Mouse (Mus musculus): ENCODE results near the gene Ccdc102a.

The Ccdc102a gene

DNA sequence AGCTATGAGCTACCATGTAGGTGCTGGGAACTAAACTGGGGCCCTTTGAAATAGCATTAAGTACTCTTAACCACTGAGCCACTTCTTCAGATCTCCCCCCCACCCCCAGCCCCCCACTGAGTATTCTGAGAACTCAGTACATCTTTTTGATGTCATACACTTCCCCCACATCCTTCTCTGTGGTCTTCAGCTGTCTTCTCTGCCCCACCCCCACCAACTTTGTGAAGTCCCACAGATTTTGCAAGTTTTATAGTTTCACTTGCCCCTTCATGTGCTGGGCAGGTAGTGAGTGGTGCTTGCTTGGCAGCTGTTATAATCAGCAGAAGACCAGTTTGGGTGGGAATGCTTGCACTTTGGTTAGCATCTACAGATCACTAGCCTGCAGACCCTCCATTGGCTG lies 1.4 kb upstream of the Ccdc102a start:
- DNase-seq = no peak

DNA sequence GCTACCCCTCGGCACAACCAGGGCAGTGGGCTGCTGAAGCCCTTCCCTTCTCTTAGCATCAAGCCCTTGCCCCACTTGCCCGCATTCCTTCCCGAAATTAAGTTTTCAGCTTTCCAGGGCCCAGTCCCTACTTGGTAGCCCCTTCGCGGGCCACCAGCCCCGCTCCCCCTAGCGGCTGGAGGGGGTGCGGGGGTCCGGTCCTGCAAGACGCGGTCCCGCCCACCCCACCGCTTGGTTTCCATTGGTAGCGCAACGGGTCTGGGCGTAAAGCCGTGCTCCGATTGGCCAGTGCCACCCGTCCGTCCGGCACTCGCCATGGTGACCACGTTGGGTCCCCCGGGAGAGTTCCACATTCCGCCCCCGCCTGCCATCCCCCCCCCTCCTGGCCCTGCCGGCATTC lies 546 bp downstream of the Ccdc102a start:
- DNase-seq = peak; percentile 96

DNA sequence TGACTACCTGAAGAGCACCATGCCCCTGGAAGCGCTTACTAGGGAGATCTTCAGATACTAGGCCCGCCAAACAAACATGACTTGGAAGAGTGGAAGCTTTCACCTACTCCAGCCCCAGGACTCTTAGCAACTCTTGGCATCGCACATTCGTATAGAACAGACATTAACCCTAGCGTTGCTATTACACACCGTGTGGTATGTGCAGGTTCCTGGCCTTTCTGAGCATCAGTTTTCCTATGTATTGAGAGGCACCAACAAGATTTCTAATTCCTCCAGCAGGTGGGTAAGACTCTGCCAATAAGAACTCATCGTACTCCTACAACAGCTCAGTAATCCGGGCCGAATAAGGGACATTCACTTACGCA lies 956 bp downstream of the Ccdc102a start:
- no peak for DNase-seq

DNA sequence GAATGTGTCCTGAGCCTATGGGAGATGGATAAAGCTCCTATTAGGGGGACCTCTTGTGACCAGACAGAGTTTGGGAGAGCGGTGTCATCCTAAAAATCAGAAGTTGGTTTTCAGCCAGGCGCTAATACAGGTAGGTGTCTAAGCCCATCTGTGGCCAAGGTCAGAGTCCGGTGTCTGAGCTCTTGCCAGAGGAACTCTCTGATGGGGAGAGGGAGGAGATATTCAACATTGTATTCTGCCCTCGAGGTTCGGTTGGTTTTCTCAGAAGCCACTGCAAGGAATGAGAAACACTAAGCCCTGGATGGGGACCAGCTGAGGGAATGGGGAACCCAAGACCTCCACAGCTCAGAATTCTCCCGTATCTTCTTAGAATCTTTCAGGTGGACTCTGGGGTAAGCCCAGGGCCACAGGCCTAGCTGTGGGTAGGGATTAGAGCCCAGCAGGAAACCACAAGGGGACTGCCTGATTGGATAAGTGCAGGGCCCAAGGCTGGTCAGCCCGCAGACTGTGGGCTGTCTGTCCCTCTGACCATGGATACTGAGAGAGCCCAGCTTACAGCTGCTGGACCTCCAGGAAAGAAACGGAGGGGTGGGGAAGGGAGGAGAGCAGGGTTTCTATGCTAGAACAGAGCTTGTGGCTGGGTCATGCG lies 1.5 kb downstream of the Ccdc102a start:
- no peak for DNase-seq

DNA sequence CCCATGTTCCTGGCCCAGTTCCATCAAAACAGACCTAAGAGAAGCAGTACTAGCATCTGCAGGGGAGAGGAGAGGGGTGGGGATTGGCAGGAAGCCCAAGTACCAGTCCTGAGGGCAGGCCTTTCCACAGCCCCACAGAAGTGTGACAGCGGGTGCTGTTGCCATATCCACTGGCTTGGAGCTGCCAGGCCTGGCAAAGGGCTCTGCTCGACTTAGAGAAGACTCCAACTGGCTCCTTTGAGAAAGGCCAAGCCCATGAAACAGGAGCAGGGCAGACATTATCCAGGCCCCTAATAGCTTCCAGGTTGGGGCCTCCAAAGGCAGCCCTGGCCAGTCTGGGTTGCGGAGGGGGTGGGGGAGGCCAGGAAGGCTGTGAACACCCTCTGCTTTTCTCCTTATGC lies 3.2 kb downstream of the Ccdc102a start:
- DNase-seq = peak; percentile 52

DNA sequence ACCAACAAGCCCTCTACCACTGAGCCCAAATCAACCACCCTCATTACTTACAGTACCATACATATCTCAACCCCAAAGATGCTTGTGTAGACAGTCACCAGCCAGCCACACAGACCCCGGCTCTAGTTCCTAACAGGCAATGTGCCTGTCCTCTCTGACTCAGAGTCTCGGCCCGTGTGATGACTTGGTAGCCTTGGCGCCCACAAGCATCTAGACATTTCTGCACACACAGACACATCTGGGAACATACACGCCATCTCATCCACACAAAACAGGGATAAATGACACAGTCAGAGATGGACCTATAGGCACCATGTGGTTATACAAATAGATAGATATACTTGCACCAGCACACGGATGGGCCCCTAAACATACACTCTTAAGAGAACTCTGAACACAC lies 3.6 kb downstream of the Ccdc102a start:
- no peak for DNase-seq

DNA sequence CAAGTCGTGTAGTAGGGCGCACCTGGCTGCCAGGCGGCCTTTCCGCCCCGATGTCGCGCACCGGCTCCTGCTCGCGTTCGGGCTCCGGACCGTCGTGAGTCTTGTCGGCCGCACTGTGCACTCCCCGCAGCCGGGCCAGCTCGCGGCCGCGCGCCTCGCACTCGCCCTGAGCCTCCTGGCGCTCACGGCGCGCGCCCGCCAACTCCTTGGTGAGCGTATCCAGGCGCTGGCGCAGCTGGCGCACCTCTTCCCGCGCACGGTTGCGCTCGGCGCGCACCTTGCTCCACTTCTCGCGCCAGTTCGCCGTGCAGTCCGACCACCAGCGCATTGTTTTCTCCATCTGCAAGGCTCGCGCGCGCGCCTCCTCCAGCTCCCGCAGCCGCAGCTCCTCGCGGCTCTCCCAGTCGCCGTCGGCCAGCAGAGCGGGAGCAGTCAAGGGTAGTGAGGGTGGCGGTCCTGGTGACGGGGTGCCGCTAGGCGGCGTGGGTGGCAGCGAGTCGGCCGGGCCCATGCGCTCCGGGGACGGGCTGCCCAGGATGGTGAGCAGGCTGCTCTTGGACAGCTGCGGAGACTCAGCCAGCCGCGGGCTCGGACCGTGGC lies 4.7 kb downstream of the Ccdc102a start:
- DNase-seq = peak; percentile 79

DNA sequence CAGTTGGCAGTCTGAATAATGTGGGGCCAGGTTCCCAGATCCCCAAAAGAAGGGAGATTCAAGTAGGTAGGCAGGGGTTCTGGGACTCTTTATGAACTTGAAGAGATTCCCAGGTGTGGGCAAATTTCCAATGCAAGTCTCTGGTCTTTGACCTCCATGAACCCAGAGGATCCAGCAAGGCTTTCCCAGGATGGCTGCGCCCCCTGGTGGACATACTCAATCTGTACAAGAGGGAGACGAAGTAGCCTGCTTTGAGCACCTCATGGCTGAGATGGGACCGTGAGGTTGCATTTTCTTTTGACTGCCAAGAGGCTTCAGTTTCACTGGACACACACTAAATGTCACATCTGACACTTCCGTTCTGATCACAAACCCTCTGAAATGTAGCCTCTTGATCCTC lies 9.1 kb downstream of the Ccdc102a start:
- peak; percentile 91 for DNase-seq

DNA sequence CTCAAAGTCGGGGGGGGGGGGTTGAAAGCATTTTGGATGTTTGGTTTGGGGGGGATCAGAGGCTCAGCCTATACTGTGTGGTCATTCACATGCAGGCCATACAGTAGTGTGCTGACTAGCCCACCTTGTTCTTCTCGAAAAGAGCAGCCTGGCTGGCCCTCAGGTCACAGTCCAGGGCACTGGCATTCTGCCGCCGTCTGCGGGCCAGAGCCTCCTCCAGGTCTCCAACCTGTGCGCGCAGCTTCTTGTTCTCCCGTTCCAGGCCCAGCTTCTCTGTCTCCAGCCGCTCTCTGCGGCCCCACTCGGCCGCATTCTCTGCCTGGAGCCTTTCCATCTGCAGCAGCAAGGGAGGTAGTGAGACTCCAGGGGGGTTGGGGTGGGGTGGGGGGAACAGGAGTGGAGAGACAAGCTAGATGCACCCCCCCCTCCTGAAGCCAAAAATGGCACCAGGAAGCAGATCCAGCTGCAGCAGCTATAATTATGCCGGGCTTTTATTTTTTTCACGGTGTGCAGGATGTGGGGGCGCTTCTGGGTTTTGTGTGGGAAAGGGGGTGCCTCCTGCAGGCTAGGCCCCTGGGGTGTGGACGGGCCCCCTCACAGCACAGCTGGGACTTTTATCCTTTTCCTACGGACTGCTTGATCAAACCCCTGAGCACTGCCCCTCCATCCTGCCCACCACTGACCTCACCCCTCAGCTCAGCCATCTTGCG lies 10.2 kb downstream of the Ccdc102a start:
- DNase-seq = no peak

DNA sequence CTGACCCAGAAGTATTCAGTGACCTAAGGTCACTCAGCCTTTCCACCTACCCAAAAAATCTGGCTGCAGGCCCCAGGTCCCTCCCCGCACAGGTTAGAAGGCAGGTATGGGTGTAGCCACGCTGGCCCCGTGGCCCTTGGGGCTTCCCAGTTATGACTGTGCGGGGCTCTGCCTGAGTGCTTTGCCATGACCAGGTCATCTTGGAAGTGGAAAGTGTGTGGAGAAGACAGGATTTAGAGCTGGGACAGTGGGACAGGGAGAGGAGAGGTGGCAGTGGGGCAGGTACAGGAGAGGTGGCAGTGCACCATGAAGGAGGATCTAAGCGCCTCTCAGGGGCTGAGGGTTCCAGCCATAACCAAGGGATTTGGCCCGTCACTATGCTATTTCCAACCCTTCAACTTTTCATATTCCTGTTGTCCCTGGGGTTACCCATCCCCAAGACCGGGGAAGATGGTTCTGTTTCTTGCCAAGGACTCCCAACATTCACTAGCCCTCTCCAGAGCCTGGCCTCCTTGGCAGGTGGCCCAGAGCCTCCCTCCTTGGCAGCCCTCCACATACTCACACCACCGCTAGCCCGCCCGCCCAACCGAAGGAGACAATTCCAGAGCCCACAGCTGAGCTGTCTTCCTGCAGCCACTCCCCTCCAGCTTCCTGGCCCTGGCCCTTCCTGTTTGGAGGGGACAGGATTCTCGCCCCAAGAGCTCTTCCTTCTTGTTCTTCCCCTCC lies 13.3 kb downstream of the Ccdc102a start:
- DNase-seq = peak; percentile 92

DNA sequence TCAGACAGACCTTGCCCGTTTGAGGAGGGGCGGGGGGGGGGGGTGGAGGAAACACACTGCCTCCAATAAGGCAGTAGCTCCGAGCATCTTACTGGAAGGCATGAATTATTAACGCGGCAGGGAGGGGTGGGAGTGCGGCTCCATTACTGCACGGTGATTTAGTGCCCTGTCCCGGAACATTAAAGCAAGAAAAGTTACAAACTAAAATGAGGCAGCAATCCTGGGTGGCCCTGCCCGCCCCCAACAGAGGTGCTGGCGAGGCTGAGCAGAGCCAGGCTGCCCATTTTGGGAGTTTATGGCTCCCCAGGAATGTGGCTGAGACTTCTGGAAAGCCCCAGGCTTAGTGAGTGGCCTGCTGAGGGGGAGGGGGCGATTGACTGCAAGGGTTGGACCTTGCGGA lies 14.2 kb downstream of the Ccdc102a start:
- DNase-seq = no peak

DNA sequence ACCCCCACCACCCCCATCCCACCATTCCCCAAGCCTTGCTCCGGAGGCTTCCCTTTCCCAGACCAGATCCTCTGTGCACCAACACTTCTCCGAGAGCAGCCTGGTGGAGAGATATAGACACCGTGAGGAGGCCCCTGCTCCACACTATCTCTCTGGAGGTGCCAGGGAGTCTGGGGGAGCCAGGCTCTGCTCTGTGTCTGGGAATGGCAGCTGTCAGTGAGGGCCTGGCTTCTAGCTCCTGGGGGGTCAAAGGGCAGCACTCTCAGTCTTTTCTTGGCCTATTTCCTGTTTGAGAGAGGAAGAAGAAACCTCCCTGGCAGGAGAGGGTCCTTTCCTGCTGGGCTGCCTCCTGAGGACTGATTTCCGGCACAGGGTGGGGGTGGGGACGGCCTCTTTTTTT lies 16.9 kb downstream of the Ccdc102a start:
- no peak for DNase-seq

DNA sequence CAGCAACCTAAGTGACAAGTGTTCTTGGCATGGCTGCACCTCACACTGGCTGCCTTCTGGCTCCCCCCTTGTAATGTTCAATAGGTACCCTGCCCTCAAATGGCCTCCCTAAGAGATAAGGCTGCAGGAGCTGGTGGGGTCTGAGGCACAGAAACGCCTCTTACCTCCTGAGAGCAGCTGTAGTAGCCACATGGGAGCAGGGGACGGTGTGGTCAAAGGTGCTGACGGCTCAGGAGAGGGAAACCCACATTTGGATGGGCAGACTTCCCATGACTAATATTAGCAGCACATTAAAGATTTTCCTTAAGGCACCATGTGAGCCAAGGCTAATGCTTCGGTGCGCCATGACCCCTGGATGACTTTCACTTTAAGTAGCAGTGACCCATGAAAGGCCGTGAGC lies 17.3 kb downstream of the Ccdc102a start:
- DNase-seq = no peak

DNA sequence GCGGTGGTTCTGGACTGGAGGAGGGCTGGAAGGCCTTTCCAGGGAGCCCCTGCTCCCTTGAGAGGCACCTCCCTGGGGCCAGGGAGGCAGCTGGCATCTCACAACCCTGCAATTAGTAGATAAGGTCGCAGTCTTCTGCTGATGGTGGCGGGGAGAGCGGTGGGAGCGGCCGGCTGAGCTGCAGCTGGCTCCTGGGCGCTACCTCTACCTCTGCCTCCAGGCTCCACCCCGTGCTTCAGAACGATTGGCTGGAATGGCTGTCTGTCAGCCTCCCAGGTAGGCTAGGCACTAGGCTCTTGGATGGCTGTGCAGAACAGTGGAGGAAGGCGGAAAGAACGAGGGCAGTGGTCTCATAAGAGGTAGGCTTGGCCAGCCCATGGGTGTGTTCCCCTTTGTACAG lies 18.6 kb downstream of the Ccdc102a start:
- DNase-seq = peak; percentile 63

DNA sequence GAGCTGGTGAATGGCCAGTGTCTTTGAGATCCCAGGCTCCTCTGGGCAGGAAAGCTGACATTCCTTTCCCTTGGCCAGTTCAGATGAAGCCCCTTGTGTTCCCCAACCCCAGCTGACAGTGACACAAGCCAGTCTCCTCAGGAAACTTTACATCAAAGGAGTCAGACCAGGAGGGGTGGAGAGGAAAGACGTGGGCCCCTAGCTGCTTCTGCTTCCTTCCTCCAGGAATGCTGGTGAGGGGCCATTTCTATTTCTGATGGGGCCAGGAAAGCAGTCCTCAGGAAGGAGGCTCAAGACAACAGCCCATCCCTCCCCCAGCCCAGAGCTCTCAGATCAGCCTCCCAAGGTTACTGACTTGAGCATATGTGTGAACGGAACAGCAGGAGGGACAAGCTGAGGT lies 25.0 kb downstream of the Ccdc102a start:
- no peak for DNase-seq

DNA sequence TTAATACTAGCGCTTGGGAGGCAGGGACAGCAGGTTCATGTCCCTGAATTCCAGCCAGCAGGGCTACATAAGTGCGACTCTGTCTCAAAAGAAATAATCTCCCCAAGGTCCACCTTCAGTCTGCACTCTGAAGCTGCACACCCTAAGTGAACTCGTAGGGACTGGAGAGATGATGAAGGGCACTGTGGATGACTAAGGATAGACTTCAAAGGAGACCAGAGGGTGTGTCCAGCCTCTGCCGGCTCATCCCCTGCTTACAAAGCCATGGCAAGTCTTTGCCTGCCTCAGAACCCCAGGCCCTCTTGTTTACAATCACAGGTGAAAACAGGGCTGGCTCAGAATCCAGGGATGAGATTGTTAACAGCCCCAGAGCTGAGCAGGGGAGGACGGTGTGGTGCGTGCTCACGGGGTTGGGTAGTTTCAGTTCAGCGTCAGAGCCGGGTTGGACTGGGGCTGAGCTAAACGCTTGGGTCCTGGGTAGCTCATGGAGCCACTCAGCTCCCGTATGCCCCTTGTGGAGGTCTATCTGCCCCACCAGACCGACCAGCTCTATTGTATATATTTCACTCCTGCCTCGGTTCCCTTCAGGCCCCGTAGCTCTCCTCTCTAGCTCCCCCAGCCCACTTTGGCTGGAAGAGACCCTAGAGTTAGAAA lies 29.4 kb downstream of the Ccdc102a start:
- DNase-seq = no peak

DNA sequence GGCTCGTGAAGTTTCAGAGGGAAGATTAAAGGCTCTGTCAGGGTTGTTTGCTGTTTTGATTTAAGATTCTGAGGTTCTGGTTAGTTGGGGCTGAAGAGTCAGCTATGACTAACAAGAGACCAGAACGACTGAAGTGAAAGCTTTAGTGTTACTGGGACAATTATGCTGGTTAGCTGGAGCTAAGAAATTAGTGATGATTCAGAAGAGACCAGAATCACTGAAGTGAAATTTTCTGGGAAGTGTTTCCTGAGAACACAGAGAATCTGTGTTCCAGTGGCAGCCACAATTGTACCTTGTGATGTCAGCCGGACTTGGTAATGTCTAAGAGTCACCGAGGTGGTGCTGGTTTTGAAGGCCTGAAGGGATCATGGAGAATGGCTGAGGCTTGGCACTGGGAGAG lies 37.2 kb downstream of the Ccdc102a start:
- no peak for DNase-seq

DNA sequence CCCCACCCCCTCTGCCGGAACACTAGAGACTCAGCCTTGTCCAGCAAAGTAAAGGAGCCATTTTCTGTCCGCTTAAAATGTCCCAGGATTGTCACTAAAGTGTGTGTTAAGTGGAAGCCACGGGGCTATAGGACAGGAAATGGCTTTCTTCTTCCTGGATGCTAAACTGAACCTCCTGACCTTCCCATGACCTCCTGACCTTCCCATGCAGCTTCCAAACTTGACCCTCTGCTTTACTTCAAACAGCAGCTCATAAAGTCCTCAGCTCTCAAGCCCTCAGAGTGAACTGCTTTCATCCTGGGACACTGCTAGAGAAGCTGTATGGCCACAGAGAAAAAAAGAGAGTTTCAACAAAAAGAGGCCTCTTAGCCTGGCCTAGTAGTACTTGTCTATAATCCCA lies 41.1 kb downstream of the Ccdc102a start:
- DNase-seq = no peak

DNA sequence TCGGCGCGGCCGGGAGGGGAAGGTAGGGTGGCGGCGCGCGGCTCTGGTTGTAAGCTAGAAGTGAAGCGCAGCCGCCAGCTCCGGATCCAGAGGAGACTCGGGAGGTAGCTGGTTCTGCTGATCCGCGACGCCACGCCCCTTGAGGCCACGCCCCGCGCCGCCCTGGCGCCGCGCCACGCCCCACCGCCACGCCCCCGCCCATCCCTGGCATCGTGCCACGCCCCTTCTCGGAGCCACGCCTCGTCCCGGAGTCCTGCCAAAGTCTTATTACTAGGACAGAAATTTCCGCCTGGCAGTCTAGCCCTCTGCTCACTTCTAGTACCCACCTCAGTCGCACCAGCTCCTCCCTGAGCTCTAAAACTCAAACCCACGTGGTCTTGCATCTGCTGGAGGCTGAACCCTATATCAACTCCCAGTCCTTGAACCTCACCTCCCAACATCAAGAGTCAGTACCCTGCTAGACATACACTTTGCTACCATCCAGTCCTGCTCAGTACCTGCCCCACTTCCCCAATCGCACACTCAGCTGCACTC lies 41.6 kb downstream of the Ccdc102a start, which contains the start of gene Dok4:
TSS of gene Dok4 (minus strand) at position 134 of the 534 bp plus-strand sequence.
- peak; percentile 96 for DNase-seq

DNA sequence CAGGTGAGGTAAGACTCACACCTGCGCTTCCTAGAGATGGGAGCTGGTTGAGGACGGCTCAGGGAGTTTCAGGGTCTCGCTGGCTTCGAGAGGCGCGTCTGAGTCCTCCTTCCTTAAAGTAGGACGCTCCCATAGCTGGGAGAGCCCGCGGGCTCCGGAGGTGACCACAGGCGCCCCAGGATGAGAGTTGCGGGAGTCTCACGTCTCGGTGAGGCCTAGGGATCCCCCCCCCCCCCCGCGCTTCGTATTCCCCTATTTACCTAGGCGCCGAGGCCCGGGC lies 42.1 kb downstream of the Ccdc102a start:
- no peak for DNase-seq

DNA sequence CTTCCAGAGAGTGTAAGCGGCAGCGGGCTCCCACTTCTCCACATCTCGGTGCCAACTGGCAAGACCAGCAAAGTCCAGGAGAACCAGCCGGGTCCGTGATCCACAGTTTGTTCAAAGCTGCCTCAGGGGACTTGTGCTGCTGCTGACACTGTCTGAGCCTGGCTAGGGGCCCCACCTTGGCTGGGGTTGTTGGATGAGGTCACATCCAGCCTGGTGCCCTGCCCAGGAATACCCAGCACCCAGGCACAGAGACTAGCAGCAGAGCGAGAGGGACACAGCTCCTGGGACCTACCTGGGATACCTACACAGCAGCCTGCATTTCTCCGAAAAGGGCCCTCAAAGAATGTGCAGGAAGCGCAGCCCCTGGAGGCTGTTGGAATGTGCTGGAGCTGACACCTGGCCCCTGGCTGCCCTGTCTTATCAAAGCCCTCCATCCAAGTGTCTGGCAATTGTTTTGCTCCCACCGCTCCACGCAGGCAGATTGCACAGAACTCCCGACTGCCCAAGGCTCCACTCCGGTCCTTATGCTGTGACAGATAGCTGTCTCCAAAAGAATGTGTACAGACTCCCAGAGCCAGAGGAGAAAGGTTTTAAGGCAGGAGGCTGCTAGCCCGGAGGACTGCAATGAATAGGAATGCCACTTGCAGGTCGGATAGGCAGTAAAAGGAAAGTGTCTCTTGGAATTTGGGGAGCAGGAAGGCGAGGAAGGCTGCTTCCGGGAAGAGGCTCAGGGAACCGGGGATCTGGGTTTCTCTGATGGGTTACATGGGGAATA lies 42.6 kb downstream of the Ccdc102a start:
- peak; percentile 42 for DNase-seq

DNA sequence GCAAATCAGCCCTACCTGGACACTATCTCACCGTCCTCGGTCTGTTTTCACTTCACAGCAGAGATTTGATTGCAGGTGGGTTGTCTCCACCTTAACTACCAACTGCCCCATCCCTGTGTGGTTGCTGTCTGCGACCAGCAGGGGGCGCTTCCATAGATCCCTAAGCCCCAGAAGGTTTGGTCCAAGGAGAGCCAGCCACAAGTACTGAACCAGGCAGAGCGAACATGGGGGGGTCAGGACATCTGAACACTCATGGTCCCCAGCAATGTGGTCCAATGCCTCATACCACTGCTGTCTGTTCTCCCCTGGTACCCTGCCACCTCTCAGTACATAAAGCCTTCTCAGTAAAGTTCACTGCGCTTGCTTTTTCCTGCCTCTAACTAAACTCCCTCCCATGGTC lies 43.5 kb downstream of the Ccdc102a start:
- peak; percentile 82 for DNase-seq

All from lung, postnatal 14 days (tissue).